Mouse (Mus musculus): ENCODE measurements around the gene Pla2g3.

DNA sequence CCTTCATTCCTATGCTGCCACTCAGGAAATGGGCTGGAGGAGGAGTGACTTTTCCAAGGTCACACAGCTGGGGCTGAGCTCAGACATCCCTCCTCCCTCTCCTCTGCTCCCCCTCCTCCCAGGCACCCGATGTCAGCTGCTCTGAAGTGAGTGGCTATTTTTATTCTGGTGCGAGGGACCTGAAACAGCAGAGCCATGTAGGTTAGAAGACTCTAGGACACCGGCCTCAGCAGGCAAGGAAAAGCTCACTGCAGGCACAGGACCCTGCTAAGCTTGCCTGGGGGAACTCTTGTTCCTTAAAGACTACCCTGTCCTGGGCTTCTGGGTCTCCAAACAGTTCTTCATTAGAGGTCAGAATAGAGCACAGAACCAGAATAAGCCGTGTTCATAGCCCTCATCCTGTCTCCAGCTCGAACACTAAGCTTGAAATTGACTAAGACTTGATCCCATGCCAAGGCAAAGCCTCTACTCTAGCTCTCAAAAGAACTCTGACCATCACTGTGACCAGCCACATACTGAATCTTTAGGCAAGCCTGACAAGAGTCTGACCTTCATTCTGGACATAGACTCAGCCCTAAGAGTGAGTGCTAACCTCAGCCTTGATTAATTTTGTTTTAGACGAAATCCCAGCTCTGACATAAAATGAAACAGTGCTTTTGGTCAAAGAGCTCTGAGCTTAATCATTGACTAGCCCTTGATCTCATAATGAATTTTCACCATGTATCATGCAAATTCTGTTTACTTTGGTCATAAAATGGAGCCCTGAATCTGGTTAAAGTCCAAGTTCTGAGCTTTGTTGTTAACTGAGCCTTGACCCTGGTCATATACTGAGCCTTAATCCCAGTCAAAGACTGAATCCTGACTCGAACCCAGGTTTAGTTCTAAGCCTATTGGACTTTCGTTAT, 21.3 kb downstream of the Pla2g3 start:
- TF ChIP-seq POLR2A (IDR thresholded peaks at IDR 0.05; ENCODE audit: insufficient read depth, low read length) = no peak
- no peak for TF ChIP-seq EP300 (IDR thresholded peaks at IDR 0.05; ENCODE audit: insufficient read depth, low read depth, low read length)
